Mouse (Mus musculus) kidney, embryonic 16.5 days (tissue): ENCODE measurements around the gene Panx3. TPM values are rescaled to one million over a fixed set of nuclear protein-coding genes. Genes with fewer than 3 reads are reported as not detected.

Experiments used
- polyA plus RNA-seq: library from polyadenylated mRNA; unstranded; fragments of >200 nt; fragmentation: Nextera tagmentation; extraction: Ambion mirVana; gene quantifications from 2 replicates; pipeline ENCODE4 v1.2.1, GENCODE M21; 2015

Panx3 gene
- polyA plus RNA-seq, 1 experiment from 2014 or later: not detected

Other genes starting within 250 kb of the Panx3 start
- 0.29 and 0.35 TPM in 2 replicates for gene Robo3, start 236.0 kb downstream of the Panx3 start, polyA plus RNA-seq
- 18.1 and 20.0 TPM in 2 replicates for gene Msantd2, start 179.9 kb downstream of the Panx3 start, polyA plus RNA-seq
- 87.0 and 96.5 TPM in 2 replicates for gene Esam, start 141.2 kb downstream of the Panx3 start, polyA plus RNA-seq
- 2.4 and 2.8 TPM in 2 replicates for gene Vsig2, start 130.0 kb downstream of the Panx3 start, polyA plus RNA-seq
- gene Nrgn, start 116.3 kb downstream of the Panx3 start, polyA plus RNA-seq: 2.1 and 2.6 TPM in 2 replicates
- gene Siae, start 113.5 kb downstream of the Panx3 start, polyA plus RNA-seq: 13.2 and 13.6 TPM in 2 replicates
- 6.1 and 6.6 TPM in 2 replicates for gene Spa17, start 55.5 kb downstream of the Panx3 start, polyA plus RNA-seq
- 146 and 147 TPM in 2 replicates for gene Tbrg1, start 11.9 kb downstream of the Panx3 start, polyA plus RNA-seq
- not detected in 2 replicates for gene Olfr160, start 47.0 kb upstream of the Panx3 start, polyA plus RNA-seq
- gene Olfr874, start 75.9 kb upstream of the Panx3 start, polyA plus RNA-seq: not detected in 2 replicates
- gene Olfr875, start 102.6 kb upstream of the Panx3 start, polyA plus RNA-seq: 0.16 TPM in 1 of 2 replicates, not detected in the other
- not detected in 2 replicates for gene Olfr876, start 133.8 kb upstream of the Panx3 start, polyA plus RNA-seq
- not detected in 2 replicates for gene Olfr877, start 185.0 kb upstream of the Panx3 start, polyA plus RNA-seq
- gene Olfr145, start 227.5 kb upstream of the Panx3 start, polyA plus RNA-seq: not detected in 2 replicates
- gene Olfr878, start 248.6 kb upstream of the Panx3 start, polyA plus RNA-seq: not detected in 2 replicates